Mouse (Mus musculus) bone marrow, adult 2 months (tissue): ENCODE measurements around the gene Tbl1xr1. TPM values are rescaled to one million over a fixed set of nuclear protein-coding genes. Genes with fewer than 3 reads are reported as not detected.

Experiments used
- H3K27ac ChIP-seq: fragments of 200-500 bp; 2 replicates; pipeline ENCODE4 v1.5.1; 2012; ENCODE audit warnings: low read depth, mild to moderate bottlenecking, control low read depth, inconsistent platforms, low read length; ENCODE audit not compliant: control insufficient read depth, poor library complexity, insufficient read depth
- H3K4me1 ChIP-seq: fragments of 200-500 bp; 2 replicates; pipeline ENCODE4 v1.6.1; 2011; ENCODE audit warnings: low read length; ENCODE audit not compliant: control insufficient read depth, insufficient read depth
- H3K4me3 ChIP-seq: fragments of 200-500 bp; replicated peaks from 2 replicates; pipeline ENCODE3; 2011; ENCODE audit warnings: mild to moderate bottlenecking, low read depth, low read length, control low read depth; ENCODE audit not compliant: control insufficient read depth
- CTCF ChIP-seq: fragments of 200-500 bp; IDR thresholded peaks from 2 replicates; pipeline ENCODE4 v1.5.1; 2011; ENCODE audit warnings: low read length, control low read depth; ENCODE audit not compliant: control insufficient read depth, insufficient read depth
- POLR2A ChIP-seq: fragments of 200-500 bp; IDR thresholded peaks from 2 replicates; pipeline ENCODE4 v1.6.1; 2011; ENCODE audit warnings: low read depth, mild to moderate bottlenecking, control low read depth, low read length, borderline replicate concordance; ENCODE audit not compliant: control insufficient read depth
- WGBS: fragments of 180-500 bp; shearing (Covaris S2); methylation state at CpG from one replicate; pipeline ENCODE4 v1.1.7; 2018; 5-methylcytosine and 5-hydroxymethylcytosine counted together
- polyA plus RNA-seq: library from polyadenylated mRNA; stranded (reverse); fragments of >200 nt; gene quantifications from 2 replicates; pipeline ENCODE4 v1.2.4, GENCODE M21; 2011; ENCODE audit warnings: low replicate concordance; ENCODE audit not compliant: missing spikeins, insufficient read depth, insufficient read length

The Tbl1xr1 gene
- polyA plus RNA-seq, 1 experiment, result 32.5 TPM

- no peaks in the 10 kb centered on the region for H3K4me1 ChIP-seq
Observed at GRCm38 (mm10) chr3:22103986-22104515, 27.6 kb downstream of the Tbl1xr1 start.

GRCm38 (mm10) chr3:22105471-22105870 lies 29.0 kb downstream of the Tbl1xr1 start:
- Histone ChIP-seq H3K4me3 (no peak overlapping the region), H3K4me1 (no peaks in the 10 kb centered on the region), H3K27ac (no peak overlapping the region)
- TF ChIP-seq CTCF (no peak), POLR2A (no peak)
- 83% methylated on average over 6 of the region's 6 CpGs for WGBS

More at GRCm38 (mm10) chr3:22103986-22104515, 27.6 kb downstream of the Tbl1xr1 start:
- H3K4me3 ChIP-seq, result no peak overlapping the region
- WGBS, result 81% methylated on average over 5 of the region's 5 CpGs
- no peak overlapping the region for H3K27ac ChIP-seq
- TF ChIP-seq POLR2A (no peak), CTCF (no peak)

GRCm38 (mm10) chr3:22108013-22108412 lies 31.6 kb downstream of the Tbl1xr1 start:
- H3K4me1 ChIP-seq, result peaks cover 1% of the 10 kb centered on the region
- no peak overlapping the region for H3K4me3 ChIP-seq
- H3K27ac ChIP-seq, result no peak overlapping the region
- TF ChIP-seq POLR2A (no peak), CTCF (no peak)

GRCm38 (mm10) chr3:22109651-22110050 lies 33.2 kb downstream of the Tbl1xr1 start:
- Histone ChIP-seq H3K4me1 (peaks cover 3% of the 10 kb centered on the region), H3K27ac (no peak overlapping the region), H3K4me3 (no peak overlapping the region)
- TF ChIP-seq CTCF, result 0 out of 2 replicates have a peak, but pooled peaks have one; percentile 3
- no peak for TF ChIP-seq POLR2A
- WGBS, result 64% methylated on average over 1 of the region's 1 CpGs

GRCm38 (mm10) chr3:22113773-22114172 lies 37.3 kb downstream of the Tbl1xr1 start:
- whole genome bisulfite sequencing, result 48% methylated on average over 4 of the region's 4 CpGs
- no peak overlapping the region for H3K27ac ChIP-seq
- peaks cover 3% of the 10 kb centered on the region for H3K4me1 ChIP-seq
- TF ChIP-seq CTCF, result no peak
- H3K4me3 ChIP-seq, result no peak overlapping the region

GRCm38 (mm10) chr3:22115221-22115620 lies 38.8 kb downstream of the Tbl1xr1 start:
- Histone ChIP-seq H3K4me3 (no peak overlapping the region), H3K4me1 (peaks cover 4% of the 10 kb centered on the region), H3K27ac (no peak overlapping the region)
- no peak for TF ChIP-seq POLR2A
- TF ChIP-seq CTCF, result no peak
- WGBS, result 14% methylated on average over 2 of the region's 2 CpGs

GRCm38 (mm10) chr3:22115678-22116077 lies 39.2 kb downstream of the Tbl1xr1 start:
- peaks cover 4% of the 10 kb centered on the region for H3K4me1 ChIP-seq
- H3K4me3 ChIP-seq, result no peak overlapping the region
- WGBS, result 76% methylated on average over 3 of the region's 3 CpGs
- no peak overlapping the region for H3K27ac ChIP-seq
- no peak for TF ChIP-seq POLR2A
- no peak for TF ChIP-seq CTCF

GRCm38 (mm10) chr3:22116188-22116587 lies 39.7 kb downstream of the Tbl1xr1 start:
- H3K4me1 ChIP-seq, result peaks cover 4% of the 10 kb centered on the region
- H3K4me3 ChIP-seq, result no peak overlapping the region
- no peak overlapping the region for H3K27ac ChIP-seq
- no peak for TF ChIP-seq POLR2A
- TF ChIP-seq CTCF, result no peak
- WGBS, result 33% methylated on average over 1 of the region's 1 CpGs

GRCm38 (mm10) chr3:22121741-22122140 lies 45.3 kb downstream of the Tbl1xr1 start:
- 0 out of 2 replicates have a peak overlapping the region, but pooled peaks have one; percentile 2 for H3K27ac ChIP-seq
- no peak overlapping the region for H3K4me3 ChIP-seq
- TF ChIP-seq POLR2A (no peak), CTCF (no peak)
- 47% methylated on average over 3 of the region's 3 CpGs for WGBS
- H3K4me1 ChIP-seq, result peaks cover 3% of the 10 kb centered on the region
